Mouse (Mus musculus) MEL (cell line): ENCODE results near the gene Zkscan6. TPM values are rescaled to one million over a fixed set of nuclear protein-coding genes. Genes with fewer than 3 reads are reported as not detected.

Experiments
- DNase-seq: peaks from one replicate; pipeline ENCODE4 v3.0.0; 2011; ENCODE audit warnings: low read depth, low spot score
- H3K27ac ChIP-seq: 2 replicates; pipeline ENCODE4 v1.5.1; 2012; ENCODE audit warnings: low read depth, mild to moderate bottlenecking, control low read depth, low read length, moderate library complexity; ENCODE audit not compliant: control insufficient read depth
- H3K27me3 ChIP-seq, 2 experiments: fragments of 150-350 bp in 1 of 2; sonication (generic) in 1 of 2; 2 replicates each; pipeline ENCODE4 v1.6.1; 2012; ENCODE audit warnings: low read length in 2 of 2, mild to moderate bottlenecking in 2 of 2, improper control_type of control experiment in 1 of 2, moderate library complexity in 1 of 2; ENCODE audit not compliant: insufficient read depth in 2 of 2, control insufficient read depth in 1 of 2
- H3K36me3 ChIP-seq, 2 experiments: 2 replicates each; pipeline ENCODE4 v1.6.1; 2012 to 2014; ENCODE audit warnings: low read length in 2 of 2, improper control_type of control experiment in 1 of 2, inconsistent platforms in 1 of 2, mild to moderate bottlenecking in 1 of 2; ENCODE audit not compliant: insufficient read depth in 2 of 2, control insufficient read depth in 1 of 2
- H3K4me1 ChIP-seq, 2 experiments: fragments of 150-350 bp in 1 of 2; sonication (generic) in 1 of 2; 2 replicates each; pipeline ENCODE4 v1.6.1; 2012; ENCODE audit warnings: low read length in 2 of 2, improper control_type of control experiment in 1 of 2, mild to moderate bottlenecking in 1 of 2; ENCODE audit not compliant: insufficient read depth in 2 of 2, control insufficient read depth in 1 of 2
- H3K4me3 ChIP-seq, 2 experiments: fragments of 150-350 bp in 1 of 2; sonication (generic) in 1 of 2; 2 replicates each; pipeline ENCODE4 v1.5.1; 2012; ENCODE audit warnings: low read depth in 2 of 2, low read length in 2 of 2, mild to moderate bottlenecking in 2 of 2, moderate library complexity in 2 of 2, control low read depth in 1 of 2, improper control_type of control experiment in 1 of 2; ENCODE audit not compliant: control insufficient read depth in 1 of 2, insufficient read depth in 1 of 2
- H3K79me2 ChIP-seq: 2 replicates; pipeline ENCODE4 v1.6.1; 2012; ENCODE audit warnings: mild to moderate bottlenecking, low read length, moderate library complexity; ENCODE audit not compliant: control insufficient read depth, poor library complexity, insufficient read depth
- H3K9ac ChIP-seq: 2 replicates; pipeline ENCODE4 v1.6.1; 2012; ENCODE audit warnings: low read depth, mild to moderate bottlenecking, control low read depth, low read length, moderate library complexity; ENCODE audit not compliant: control insufficient read depth, poor library complexity, severe bottlenecking
- H3K9me3 ChIP-seq: fragments of 150-350 bp; sonication (generic); replicated peaks from 2 replicates; pipeline ENCODE4 v1.6.1; 2012; ENCODE audit warnings: mild to moderate bottlenecking, low read length, improper control_type of control experiment, moderate library complexity; ENCODE audit not compliant: insufficient read depth
- BHLHE40 ChIP-seq: IDR thresholded peaks from 2 replicates; pipeline ENCODE4 v1.6.1; 2012; ENCODE audit warnings: low read depth, mild to moderate bottlenecking, inconsistent platforms, low read length, improper control_type of control experiment, borderline replicate concordance
- CTCF ChIP-seq, 3 experiments: IDR thresholded peaks in 2 of 3; conservative IDR thresholded peaks in 1 of 3; 2 replicates each; pipeline ENCODE4 v1.5.1; 2011 to 2012; ENCODE audit warnings: low read length in 3 of 3, low read depth in 2 of 3, mild to moderate bottlenecking in 2 of 3, improper control_type of control experiment in 1 of 3, inconsistent platforms in 1 of 3, mixed read lengths in 1 of 3, moderate library complexity in 1 of 3; ENCODE audit not compliant: control insufficient read depth in 1 of 3, insufficient read depth in 1 of 3, poor library complexity in 1 of 3, severe bottlenecking in 1 of 3
- E2F4 ChIP-seq: IDR thresholded peaks from 2 replicates; pipeline ENCODE4 v1.6.1; 2011; ENCODE audit warnings: low read depth, low read length, improper control_type of control experiment, borderline replicate concordance
- EP300 ChIP-seq, 2 experiments: IDR thresholded peaks; 2 replicates each; pipeline ENCODE4 v1.6.1; 2011; ENCODE audit warnings: improper control_type of control experiment in 2 of 2, low read length in 2 of 2, low read depth in 1 of 2, mild to moderate bottlenecking in 1 of 2
- ETS1 ChIP-seq: IDR thresholded peaks from 2 replicates; pipeline ENCODE4 v1.6.1; 2012; ENCODE audit warnings: low read depth, mild to moderate bottlenecking, inconsistent platforms, low read length, improper control_type of control experiment, moderate library complexity
- GABPA ChIP-seq: IDR thresholded peaks from 2 replicates; pipeline ENCODE4 v1.6.1; 2012; ENCODE audit warnings: low read depth, mild to moderate bottlenecking, inconsistent platforms, low read length, improper control_type of control experiment, moderate library complexity
- GATA1 ChIP-seq: IDR thresholded peaks from 2 replicates; pipeline ENCODE4 v1.6.1; 2011; ENCODE audit warnings: low read depth, low read length, improper control_type of control experiment
- JUND ChIP-seq: IDR thresholded peaks from 2 replicates; pipeline ENCODE4 v1.6.1; 2011; ENCODE audit warnings: low read depth, mild to moderate bottlenecking, improper control_type of control experiment, low read length
- KAT2A ChIP-seq: conservative IDR thresholded peaks from 2 replicates; pipeline ENCODE4 v1.6.1; 2012; ENCODE audit warnings: low read depth, low read length, improper control_type of control experiment, inconsistent platforms
- MAFK ChIP-seq: IDR thresholded peaks from 2 replicates; pipeline ENCODE4 v1.6.1; 2011; ENCODE audit warnings: low read depth, mild to moderate bottlenecking, low read length, improper control_type of control experiment, borderline replicate concordance
- MEF2A ChIP-seq: IDR thresholded peaks from 2 replicates; pipeline ENCODE4 v1.6.1; 2014; ENCODE audit warnings: low read depth, mild to moderate bottlenecking, inconsistent platforms, low read length, improper control_type of control experiment; ENCODE audit not compliant: poor library complexity, insufficient replicate concordance, severe bottlenecking; ENCODE audit errors: extremely low read depth
- MYC ChIP-seq: IDR thresholded peaks from 2 replicates; pipeline ENCODE4 v1.6.1; 2011; ENCODE audit warnings: low read depth, mild to moderate bottlenecking, low read length, improper control_type of control experiment, moderate library complexity
- NRF1 ChIP-seq: IDR thresholded peaks from 2 replicates; pipeline ENCODE4 v1.6.1; 2014; ENCODE audit warnings: low read depth, mild to moderate bottlenecking, inconsistent platforms, low read length, improper control_type of control experiment, moderate library complexity; ENCODE audit not compliant: poor library complexity, insufficient read depth, severe bottlenecking
- POLR2AphosphoS2 ChIP-seq: IDR thresholded peaks from 2 replicates; pipeline ENCODE4 v1.6.1; 2011; ENCODE audit warnings: low read length, improper control_type of control experiment
- POLR2AphosphoS5 ChIP-seq: IDR thresholded peaks from 2 replicates; pipeline ENCODE4 v1.6.1; 2012; ENCODE audit warnings: low read depth, borderline replicate concordance, mild to moderate bottlenecking, inconsistent platforms, low read length, moderate library complexity, mixed read lengths
- RCOR1 ChIP-seq: IDR thresholded peaks from 2 replicates; pipeline ENCODE4 v1.6.1; 2012; ENCODE audit warnings: low read depth, mild to moderate bottlenecking, inconsistent platforms, low read length, improper control_type of control experiment
- SIN3A ChIP-seq: IDR thresholded peaks from 2 replicates; pipeline ENCODE4 v1.6.1; 2012; ENCODE audit warnings: low read length, improper control_type of control experiment, inconsistent platforms
- SMC3 ChIP-seq: IDR thresholded peaks from 2 replicates; pipeline ENCODE4 v1.6.1; 2011; ENCODE audit warnings: low read depth, low read length, improper control_type of control experiment
- TAL1 ChIP-seq: IDR thresholded peaks from 2 replicates; pipeline ENCODE4 v1.6.1; 2012; ENCODE audit warnings: mild to moderate bottlenecking, inconsistent platforms, low read length, moderate library complexity, mixed read lengths
- TCF12 ChIP-seq: IDR thresholded peaks from 2 replicates; pipeline ENCODE4 v1.6.1; 2014; ENCODE audit warnings: low read depth, mild to moderate bottlenecking, inconsistent platforms, low read length, improper control_type of control experiment, moderate library complexity
- USF1 ChIP-seq: IDR thresholded peaks from 2 replicates; pipeline ENCODE4 v1.6.1; 2014; ENCODE audit warnings: low read depth, mild to moderate bottlenecking, inconsistent platforms, low read length, improper control_type of control experiment, moderate library complexity
- ZKSCAN1 ChIP-seq: IDR thresholded peaks from 2 replicates; pipeline ENCODE4 v1.6.1; 2012; ENCODE audit warnings: low read depth, mild to moderate bottlenecking, inconsistent platforms, low read length, improper control_type of control experiment, moderate library complexity
- polyA plus RNA-seq, 2 experiments: library from polyadenylated mRNA; stranded (reverse) in 1 of 2; unstranded in 1 of 2; fragments of >175 nt in 1 of 2; fragments of >200 nt in 1 of 2; gene quantifications; 2 replicates each; pipeline versions ENCODE4 v1.2.1 to v1.2.4; 2012; ENCODE audit warnings: low replicate concordance in 2 of 2, low read depth in 1 of 2; ENCODE audit not compliant: insufficient read length in 2 of 2, insufficient read depth in 1 of 2, missing spikeins in 1 of 2
- total RNA-seq: library from RNA; depleted of rRNA; stranded (reverse); fragments of 300-350 nt; gene quantifications from 2 replicates; pipeline ENCODE4 v1.2.3, GENCODE M21; 2012

Gene Zkscan6
- total and polyA plus RNA-seq, 3 experiments: 12.0 to 18.1 TPM; not detected in 1

GRCm38 (mm10) chr11:65852066-65852465, 45.1 kb downstream of the Zkscan6 start (continued):
- TF ChIP-seq POLR2AphosphoS5: no peak

GRCm38 (mm10) chr11:65861476-65861875, 54.5 kb downstream of the Zkscan6 start:
- no peak overlapping the region for H3K27ac ChIP-seq
- no peaks in the 10 kb centered on the region for H3K79me2 ChIP-seq
- no peak overlapping the region for H3K4me3 ChIP-seq
- no peaks in the 10 kb centered on the region for H3K4me1 ChIP-seq
- H3K36me3 ChIP-seq: no peaks in the 10 kb centered on the region
- H3K9me3 ChIP-seq: no peaks in the 10 kb centered on the region
- H3K27me3 ChIP-seq: no peaks in the 10 kb centered on the region; a peak in 1 of 4 replicates
- H3K9ac ChIP-seq: no peak overlapping the region
- TF ChIP-seq GATA1 (no peak), ZKSCAN1 (no peak), MYC (no peak), TCF12 (no peak), SIN3A (no peak), NRF1 (no peak)
- TF ChIP-seq, all 39 proteins: peak for 0
- no peak for DNase-seq

GRCm38 (mm10) chr11:65877146-65877775, 70.3 kb downstream of the Zkscan6 start:
- Histone ChIP-seq H3K4me1 (no peaks in the 10 kb centered on the region), H3K27ac (no peak overlapping the region), H3K9me3 (no peaks in the 10 kb centered on the region), H3K9ac (no peak overlapping the region), H3K79me2 (no peaks in the 10 kb centered on the region), H3K27me3 (no peaks in the 10 kb centered on the region; a peak in 2 of 4 replicates), H3K4me3 (no peak overlapping the region), H3K36me3 (no peaks in the 10 kb centered on the region)
- DNase-seq: no peak
- TF ChIP-seq SIN3A: no peak
- no peak for TF ChIP-seq TAL1
- TF ChIP-seq MYC: no peak
- no peak for TF ChIP-seq RCOR1
- no peak for TF ChIP-seq JUND
- no peak for TF ChIP-seq ETS1
- TF ChIP-seq USF1: no peak
- no peak for TF ChIP-seq CTCF (IDR thresholded peaks at IDR 0.05 in 2 of 3, conservative IDR thresholded peaks at IDR 0.05 in 1 of 3; ENCODE audit: control insufficient read depth in 1 of 3, insufficient read depth in 1 of 3, low read depth in 2 of 3, low read length in 3 of 3, poor library complexity in 1 of 3, severe bottlenecking in 1 of 3)
- TF ChIP-seq MEF2A: no peak
- TF ChIP-seq TCF12: no peak
- no peak for TF ChIP-seq GABPA
- no peak for TF ChIP-seq EP300 (IDR thresholded peaks at IDR 0.05; ENCODE audit: low read depth in 1 of 2, low read length in 2 of 2)
- no peak for TF ChIP-seq NRF1
- no peak for TF ChIP-seq E2F4
- TF ChIP-seq SMC3: no peak
- no peak for TF ChIP-seq ZKSCAN1
- TF ChIP-seq BHLHE40: no peak
- no peak for TF ChIP-seq MAFK
- TF ChIP-seq POLR2AphosphoS2: no peak
- TF ChIP-seq KAT2A: no peak
